Mouse (Mus musculus) stomach, postnatal 0 days (tissue): ENCODE data around the gene Sox5. TPM values are rescaled to one million over a fixed set of nuclear protein-coding genes. Genes with fewer than 3 reads are reported as not detected.
A peak's percentile ranks its signal among the peaks of the same experiment; 100 is the strongest.

Experiments used
- ATAC-seq: fragments of 200-750 bp; cut with Nextera tagmentation; 2 replicates; pipeline ENCODE4 v1.8.0; 2017; ENCODE audit not compliant: low FRiP score, low TSS enrichment
- DNase-seq: peaks from one replicate; pipeline ENCODE4 v3.0.0-alpha.2; 2016; ENCODE audit warnings: low spot score
- H3K27ac ChIP-seq: fragments of 300-500 bp; sonication (generic); replicated peaks from 2 replicates; pipeline ENCODE4 v1.5.1; 2014; ENCODE audit warnings: mild to moderate bottlenecking, control low read depth
- H3K27me3 ChIP-seq: fragments of 300-500 bp; sonication (generic); 2 replicates; pipeline ENCODE4 v1.6.1; 2014; ENCODE audit warnings: low read length; ENCODE audit not compliant: control insufficient read depth, insufficient read depth
- H3K36me3 ChIP-seq: fragments of 300-500 bp; sonication (generic); 2 replicates; pipeline ENCODE4 v1.6.1; 2014; ENCODE audit warnings: low read length, mixed read lengths; ENCODE audit not compliant: control insufficient read depth, insufficient read depth
- H3K4me1 ChIP-seq: fragments of 300-500 bp; sonication (generic); replicated peaks from 2 replicates; pipeline ENCODE4 v1.6.1; 2014; ENCODE audit warnings: antibody characterized with exemption; ENCODE audit not compliant: control insufficient read depth, insufficient read depth
- H3K4me2 ChIP-seq: fragments of 300-500 bp; sonication (generic); replicated peaks from 2 replicates; pipeline ENCODE4 v1.6.1; 2014; ENCODE audit warnings: low read depth, mild to moderate bottlenecking, control low read depth, moderate library complexity
- H3K4me3 ChIP-seq: fragments of 300-500 bp; sonication (generic); 2 replicates; pipeline ENCODE4 v1.5.1; 2014; ENCODE audit warnings: low read depth, low read length, control low read depth
- H3K9ac ChIP-seq: fragments of 300-500 bp; sonication (generic); 2 replicates; pipeline ENCODE4 v1.6.1; 2014; ENCODE audit warnings: mild to moderate bottlenecking, low read length, control low read depth, mixed read lengths
- H3K9me3 ChIP-seq: fragments of 300-500 bp; sonication (generic); 2 replicates; pipeline ENCODE4 v1.6.1; 2016; ENCODE audit warnings: low read length; ENCODE audit not compliant: control insufficient read depth
- CTCF ChIP-seq: IDR thresholded peaks from 2 replicates; pipeline ENCODE4 v1.5.1; 2016; ENCODE audit warnings: antibody characterized with exemption, low read depth, mild to moderate bottlenecking, moderate library complexity
- EP300 ChIP-seq: optimal IDR thresholded peaks from 2 replicates; pipeline ENCODE3; 2016; ENCODE audit warnings: antibody characterized with exemption
- WGBS: fragments of 180-500 bp; shearing (Covaris S2); extraction: QIAGEN DNeasy Blood & Tissue Kit; methylation state at CpG from one replicate; pipeline ENCODE4 v1.1.7; 2014; 5-methylcytosine and 5-hydroxymethylcytosine counted together
- polyA plus RNA-seq: library from polyadenylated mRNA; unstranded; fragments of >200 nt; fragmentation: Nextera tagmentation; extraction: Ambion mirVana; gene quantifications from 2 replicates; pipeline ENCODE4 v1.2.1, GENCODE M21; 2015

Sox5 gene
- polyA plus RNA-seq, 1 experiment from 2014 or later, result 9.8 TPM

DNA sequence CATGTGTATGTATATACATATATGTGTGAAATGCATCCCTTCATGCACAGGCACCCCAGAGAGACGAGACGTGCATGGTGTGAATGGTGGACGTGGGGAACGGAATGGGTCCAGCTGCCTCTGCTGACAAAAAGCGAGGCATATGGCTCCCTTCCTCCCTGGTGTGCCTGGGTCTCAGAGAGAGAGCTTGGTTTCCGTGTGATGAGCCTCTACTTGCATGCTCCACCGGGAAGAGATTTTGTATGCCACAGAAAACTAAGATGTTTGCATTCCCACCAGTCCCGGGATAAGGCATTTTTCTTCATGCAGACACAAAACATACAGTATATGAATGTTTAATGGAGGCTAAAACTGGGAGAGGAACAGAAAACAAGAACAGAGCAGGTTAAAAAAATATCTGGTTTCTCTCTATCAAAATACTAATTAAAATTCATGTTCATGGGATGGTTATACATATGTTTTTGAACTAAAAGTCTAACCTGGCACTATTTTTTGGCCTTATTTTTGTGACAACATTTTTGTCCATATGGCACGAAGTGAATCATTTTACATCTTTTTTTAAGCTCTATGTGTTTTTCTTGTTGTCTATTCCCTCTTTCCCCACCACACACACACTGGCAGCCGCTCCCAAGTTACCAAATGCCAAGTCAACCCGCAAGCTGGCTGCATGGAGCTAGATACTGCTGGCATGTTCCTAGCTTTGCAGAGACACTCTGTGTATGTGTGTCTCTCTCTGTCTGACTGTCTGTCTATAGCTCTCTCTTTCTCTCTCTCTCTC, 329.4 kb downstream of the Sox5 start:
- ATAC-seq, result no peak

DNA sequence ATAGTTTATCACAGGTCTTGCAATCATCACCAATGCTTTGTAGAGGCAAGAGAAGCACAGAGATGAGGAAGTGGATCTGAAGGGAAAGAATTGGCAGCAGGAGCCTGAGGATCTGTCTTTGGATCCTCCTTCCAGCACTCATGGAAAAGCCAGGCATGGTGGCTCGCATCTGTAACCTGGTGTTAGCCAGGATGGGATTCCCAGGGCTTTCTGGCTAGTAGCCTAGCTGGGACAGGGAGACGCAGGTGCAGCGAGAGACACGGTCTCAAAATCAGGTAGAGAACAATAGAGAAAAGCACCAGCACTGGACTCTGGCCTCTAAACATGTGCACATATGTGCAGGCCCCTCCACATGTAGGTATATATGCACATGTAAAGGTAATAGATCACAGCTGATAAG, 330.1 kb downstream of the Sox5 start:
- TF ChIP-seq CTCF (no peak), EP300 (no peak)
- Histone ChIP-seq H3K36me3 (no peaks in the 10 kb centered on the region), H3K4me1 (no peaks in the 10 kb centered on the region), H3K27ac (no peak overlapping the region), H3K9me3 (no peaks in the 10 kb centered on the region), H3K9ac (no peak overlapping the region), H3K4me3 (no peak overlapping the region), H3K4me2 (no peak overlapping the region), H3K27me3 (no peaks in the 10 kb centered on the region)
- 85% methylated on average over 4 of the region's 4 CpGs for WGBS
- ATAC-seq (no peak), DNase-seq (no peak)

More for the DNA sequence above, 329.4 kb downstream of the Sox5 start:
- no peak overlapping the region for H3K4me3 ChIP-seq
- no peaks in the 10 kb centered on the region for H3K27me3 ChIP-seq
- WGBS, result 85% methylated on average over 11 of the region's 11 CpGs
- DNase-seq, result no peak
- no peaks in the 10 kb centered on the region for H3K9me3 ChIP-seq
- no peaks in the 10 kb centered on the region for H3K4me1 ChIP-seq
- TF ChIP-seq CTCF, result no peak
- TF ChIP-seq EP300, result no peak
- H3K4me2 ChIP-seq, result no peak overlapping the region
- no peaks in the 10 kb centered on the region for H3K36me3 ChIP-seq
- H3K9ac ChIP-seq, result no peak overlapping the region
- no peak overlapping the region for H3K27ac ChIP-seq

DNA sequence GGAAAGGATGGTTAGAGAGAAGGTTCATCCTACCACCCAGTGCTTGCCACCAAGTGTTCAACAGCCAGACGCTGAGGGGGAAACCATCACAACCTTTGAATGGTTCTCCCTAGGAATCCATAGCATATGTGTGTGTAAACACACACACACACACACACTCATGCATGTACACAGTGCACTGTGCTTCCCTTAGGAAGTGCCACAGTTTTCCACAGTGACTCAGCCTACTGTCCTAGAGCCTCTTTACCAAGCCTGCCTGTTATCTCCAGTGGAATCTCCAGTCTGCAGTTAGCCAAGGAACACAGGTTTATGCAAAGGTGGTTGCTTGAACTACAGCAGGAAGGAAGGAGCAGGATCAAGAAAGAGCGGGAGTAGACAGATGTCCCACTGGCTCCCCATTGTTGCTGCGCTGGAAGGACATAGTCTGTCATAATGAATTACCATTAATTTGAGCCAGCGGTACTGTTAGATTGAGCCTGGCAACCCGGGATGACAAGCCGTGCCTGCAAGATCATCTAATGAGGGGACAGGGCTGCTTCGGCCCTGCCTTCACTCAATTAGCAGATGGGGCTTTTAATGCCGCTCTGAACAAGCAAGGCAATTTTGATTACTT, 335.9 kb downstream of the Sox5 start:
- WGBS, result 74% methylated on average over 8 of the region's 8 CpGs
- Histone ChIP-seq H3K4me3 (no peak overlapping the region), H3K9ac (no peak overlapping the region), H3K9me3 (no peaks in the 10 kb centered on the region), H3K27ac (no peak overlapping the region), H3K4me1 (no peaks in the 10 kb centered on the region), H3K27me3 (no peaks in the 10 kb centered on the region), H3K4me2 (no peak overlapping the region), H3K36me3 (no peaks in the 10 kb centered on the region)
- no peak for ATAC-seq
- TF ChIP-seq CTCF (no peak), EP300 (no peak)
- DNase-seq, result no peak

DNA sequence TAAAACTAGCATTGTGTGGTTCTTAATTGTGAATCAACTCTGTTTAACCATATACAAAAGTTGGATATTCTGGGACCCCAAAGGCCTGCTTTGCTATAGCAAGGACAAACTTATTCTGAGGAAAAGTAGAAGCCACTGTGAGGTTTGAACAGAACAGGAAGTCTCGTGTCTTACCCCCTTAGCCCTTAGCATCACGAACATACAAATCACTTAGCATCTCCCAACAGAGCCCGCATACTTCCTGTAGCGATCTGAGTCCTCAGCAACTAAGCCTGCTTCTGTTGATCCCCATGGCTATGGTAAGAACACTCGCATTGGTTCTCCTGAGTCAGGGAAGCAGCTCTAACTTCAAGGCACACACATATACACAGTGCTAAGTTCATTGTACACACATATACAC, 337.4 kb downstream of the Sox5 start:
- Histone ChIP-seq H3K9ac (no peak overlapping the region), H3K4me2 (no peak overlapping the region), H3K36me3 (no peaks in the 10 kb centered on the region), H3K4me1 (no peaks in the 10 kb centered on the region), H3K9me3 (no peaks in the 10 kb centered on the region), H3K27ac (no peak overlapping the region), H3K4me3 (no peak overlapping the region), H3K27me3 (no peaks in the 10 kb centered on the region)
- ATAC-seq (no peak), DNase-seq (no peak)
- TF ChIP-seq CTCF (no peak), EP300 (no peak)
- 75% methylated on average over 5 of the region's 5 CpGs for WGBS

DNA sequence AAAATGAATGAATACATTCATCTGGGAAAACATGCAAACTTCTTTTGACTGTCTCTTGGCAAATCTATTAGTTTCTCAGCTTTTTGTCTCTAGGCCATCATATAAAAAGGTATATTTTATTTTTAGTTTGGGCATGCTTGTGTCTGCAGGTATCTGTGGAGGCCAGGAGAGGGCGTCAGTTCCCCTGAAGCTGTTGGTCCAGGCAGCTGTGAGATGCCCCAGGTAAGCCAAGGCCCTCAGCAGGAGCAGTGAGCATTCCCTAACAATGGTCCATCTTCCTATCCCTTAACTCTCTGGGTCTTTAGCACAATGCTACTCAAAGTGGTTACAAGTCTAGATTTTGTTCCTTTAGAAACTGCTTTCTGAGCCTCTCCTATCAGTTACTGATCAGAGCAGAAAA, 338.1 kb downstream of the Sox5 start:
- DNase-seq (no peak), ATAC-seq (no peak)
- Histone ChIP-seq H3K4me3 (no peak overlapping the region), H3K4me1 (no peaks in the 10 kb centered on the region), H3K27ac (no peak overlapping the region), H3K9me3 (no peaks in the 10 kb centered on the region), H3K4me2 (no peak overlapping the region), H3K9ac (no peak overlapping the region), H3K36me3 (no peaks in the 10 kb centered on the region), H3K27me3 (no peaks in the 10 kb centered on the region)
- 56% methylated on average over 1 of the region's 1 CpGs for WGBS
- TF ChIP-seq EP300, result no peak
- TF ChIP-seq CTCF, result 0 out of 2 replicates have a peak, but pooled peaks have one; percentile 21

DNA sequence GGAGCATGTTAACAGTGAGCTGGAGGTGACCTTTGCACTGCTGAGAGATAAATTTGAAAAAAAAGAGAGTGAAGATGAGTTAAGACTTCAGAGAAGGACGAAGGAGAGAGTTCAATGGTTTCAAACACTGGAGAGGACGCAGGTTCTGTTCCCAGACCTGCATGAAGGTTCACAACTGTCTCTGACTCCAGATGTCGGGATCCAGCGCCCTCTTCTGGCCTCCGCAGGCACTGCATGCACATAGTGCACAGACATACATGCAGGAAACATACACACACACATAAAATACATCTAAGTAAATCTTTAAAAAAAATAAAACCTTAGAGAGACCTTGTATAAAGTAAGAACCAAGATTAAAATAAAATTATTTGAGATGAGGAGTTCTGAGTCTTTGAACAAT, 352.5 kb downstream of the Sox5 start:
- Histone ChIP-seq H3K36me3 (no peaks in the 10 kb centered on the region), H3K9me3 (no peaks in the 10 kb centered on the region), H3K4me1 (no peaks in the 10 kb centered on the region), H3K27me3 (no peaks in the 10 kb centered on the region), H3K4me3 (no peak overlapping the region), H3K27ac (no peak overlapping the region), H3K9ac (no peak overlapping the region), H3K4me2 (no peak overlapping the region)
- ATAC-seq (no peak), DNase-seq (no peak)
- 69% methylated on average over 5 of the region's 5 CpGs for WGBS
- TF ChIP-seq EP300 (no peak), CTCF (peak; percentile 32; the same call in 1 of the 2 replicates)
